Mouse (Mus musculus) forebrain, embryonic 15.5 days (tissue): ENCODE results near the gene Ifnz. TPM values are rescaled to one million over a fixed set of nuclear protein-coding genes. Genes with fewer than 3 reads are reported as not detected.
A peak's percentile ranks its signal among the peaks of the same experiment; 100 is the strongest.
"Not testable (repeated sequence)": the region's sequence is repeated elsewhere in the genome, so short reads cannot be mapped to it uniquely, and the experiment has no call there.

Experiments
- ATAC-seq: fragments of 200-750 bp; cut with Nextera tagmentation; replicated peaks from 2 replicates; pipeline ENCODE4 v1.8.0; 2017; ENCODE audit warnings: mild to moderate bottlenecking, moderate TSS enrichment, moderate library complexity
- H3K27ac ChIP-seq: fragments of 300-500 bp; sonication (generic); replicated peaks from 2 replicates; pipeline ENCODE4 v1.5.1; 2015; ENCODE audit warnings: mild to moderate bottlenecking, inconsistent platforms
- H3K27me3 ChIP-seq: fragments of 300-500 bp; sonication (generic); 2 replicates; pipeline ENCODE4 v1.6.1; 2015; ENCODE audit warnings: inconsistent platforms
- H3K36me3 ChIP-seq: fragments of 300-500 bp; sonication (generic); 2 replicates; pipeline ENCODE4 v1.6.1; 2015; ENCODE audit warnings: mild to moderate bottlenecking, inconsistent platforms
- H3K4me1 ChIP-seq: fragments of 300-500 bp; sonication (generic); 2 replicates; pipeline ENCODE4 v1.6.1; 2015; ENCODE audit warnings: inconsistent platforms
- H3K4me2 ChIP-seq: fragments of 300-500 bp; sonication (generic); replicated peaks from 2 replicates; pipeline ENCODE4 v1.6.1; 2015; ENCODE audit warnings: mild to moderate bottlenecking, inconsistent platforms
- H3K4me3 ChIP-seq: fragments of 300-500 bp; sonication (generic); 2 replicates; pipeline ENCODE4 v1.5.1; 2015; ENCODE audit warnings: mild to moderate bottlenecking, inconsistent platforms
- H3K9ac ChIP-seq: fragments of 300-500 bp; sonication (generic); replicated peaks from 2 replicates; pipeline ENCODE4 v1.6.1; 2015; ENCODE audit warnings: mild to moderate bottlenecking, inconsistent platforms
- H3K9me3 ChIP-seq: fragments of 300-500 bp; sonication (generic); 2 replicates; pipeline ENCODE4 v1.6.1; 2016; ENCODE audit warnings: inconsistent platforms
- WGBS: fragments of 180-500 bp; shearing (Covaris S2); methylation state at CpG from one replicate; pipeline ENCODE4 v1.1.7; 2015; ENCODE audit warnings: mixed read lengths; 5-methylcytosine and 5-hydroxymethylcytosine counted together
- polyA plus RNA-seq: library from polyadenylated mRNA; unstranded; fragments of >200 nt; fragmentation: Nextera tagmentation; extraction: Ambion mirVana; gene quantifications from 2 replicates; pipeline ENCODE4 v1.2.1, GENCODE M21; 2015

The Ifnz gene
- polyA plus RNA-seq, 1 experiment from 2014 or later = 0.20 TPM

- WGBS = under 1% methylated on average over 24 of the region's 28 CpGs
- not testable (repeated sequence) for H3K27ac ChIP-seq, H3K27me3 ChIP-seq, H3K9me3 ChIP-seq, H3K36me3 ChIP-seq, ATAC-seq, H3K4me1 ChIP-seq
- Histone ChIP-seq H3K4me3 (peak overlapping the region; percentile 36), H3K9ac (0 out of 2 replicates have a peak overlapping the region, but pooled peaks have one; percentile 16), H3K4me2 (peak overlapping the region; percentile 63)
Observed at GRCm38 (mm10) chr4:88760431-88760830, 21.5 kb upstream of the Ifnz start.

GRCm38 (mm10) chr4:88761776-88762175 is 20.2 kb upstream of the Ifnz start:
- 64% methylated on average over 6 of the region's 8 CpGs for WGBS
- not testable (repeated sequence) for ATAC-seq, H3K4me1 ChIP-seq, H3K27ac ChIP-seq, H3K4me2 ChIP-seq, H3K36me3 ChIP-seq, H3K4me3 ChIP-seq, H3K9me3 ChIP-seq, H3K9ac ChIP-seq, H3K27me3 ChIP-seq

DNA sequence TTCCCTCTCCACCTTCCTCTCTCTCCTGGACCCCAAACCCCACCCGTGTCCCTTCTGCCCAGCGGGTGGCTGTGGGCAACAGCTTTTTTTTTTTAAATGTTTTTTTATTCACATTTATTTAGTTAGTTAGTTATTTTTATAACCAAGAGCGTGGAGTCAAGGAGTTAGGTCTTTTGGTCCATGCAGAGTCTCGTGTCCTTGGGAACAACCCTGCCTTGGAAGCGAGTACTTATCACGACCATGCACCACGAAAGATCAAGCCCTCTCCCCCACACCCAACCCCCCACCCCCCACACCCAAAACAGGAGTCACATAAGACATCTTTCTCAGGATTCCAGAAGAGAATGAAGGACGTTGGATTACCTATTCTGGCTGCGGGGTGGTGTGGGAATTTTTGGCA is 19.6 kb upstream of the Ifnz start:
- WGBS = 59% methylated on average over 9 of the region's 9 CpGs
- not testable (repeated sequence) for H3K4me3 ChIP-seq, ATAC-seq, H3K36me3 ChIP-seq, H3K27me3 ChIP-seq, H3K4me1 ChIP-seq, H3K27ac ChIP-seq, H3K9me3 ChIP-seq, H3K4me2 ChIP-seq, H3K9ac ChIP-seq

DNA sequence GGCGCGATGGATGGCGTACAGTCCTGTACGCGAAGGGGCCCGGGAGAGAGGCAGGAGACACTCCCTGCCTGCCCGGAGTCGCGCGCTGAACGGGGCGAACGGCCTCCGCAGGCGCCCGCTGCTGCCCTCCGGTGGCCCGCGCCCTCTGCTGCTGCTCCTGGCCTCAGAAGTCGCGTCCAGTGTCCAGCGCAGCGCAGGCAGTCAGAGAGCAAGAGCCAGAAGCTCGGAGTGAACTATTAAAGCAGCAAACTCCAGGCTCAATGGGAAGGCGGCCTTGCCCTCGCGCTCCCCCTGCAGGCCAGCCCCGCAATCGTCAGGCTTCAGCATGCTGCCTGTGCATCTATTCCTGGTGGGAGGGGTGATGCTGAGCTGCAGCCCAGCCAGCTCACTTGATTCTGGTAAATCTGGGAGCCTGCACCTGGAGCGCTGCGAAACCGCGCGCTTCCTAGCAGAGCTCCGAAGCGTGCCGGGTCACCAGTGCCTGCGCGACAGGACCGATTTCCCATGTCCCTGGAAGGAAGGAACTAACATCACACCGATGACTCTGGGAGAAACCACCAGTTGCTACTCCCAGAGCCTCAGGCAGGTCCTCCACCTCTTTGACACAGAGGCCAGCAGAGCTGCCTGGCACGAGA is 18.4 kb upstream of the Ifnz start:
- H3K9ac ChIP-seq = 0 out of 2 replicates have a peak overlapping the region, but pooled peaks have one; percentile 24
- not testable (repeated sequence) for H3K9me3 ChIP-seq, H3K4me1 ChIP-seq, H3K36me3 ChIP-seq, H3K27me3 ChIP-seq, H3K27ac ChIP-seq, ATAC-seq
- H3K4me3 ChIP-seq = peak overlapping the region; percentile 41
- WGBS = 2% methylated on average over 34 of the region's 42 CpGs
- H3K4me2 ChIP-seq = peak overlapping the region; percentile 63

DNA sequence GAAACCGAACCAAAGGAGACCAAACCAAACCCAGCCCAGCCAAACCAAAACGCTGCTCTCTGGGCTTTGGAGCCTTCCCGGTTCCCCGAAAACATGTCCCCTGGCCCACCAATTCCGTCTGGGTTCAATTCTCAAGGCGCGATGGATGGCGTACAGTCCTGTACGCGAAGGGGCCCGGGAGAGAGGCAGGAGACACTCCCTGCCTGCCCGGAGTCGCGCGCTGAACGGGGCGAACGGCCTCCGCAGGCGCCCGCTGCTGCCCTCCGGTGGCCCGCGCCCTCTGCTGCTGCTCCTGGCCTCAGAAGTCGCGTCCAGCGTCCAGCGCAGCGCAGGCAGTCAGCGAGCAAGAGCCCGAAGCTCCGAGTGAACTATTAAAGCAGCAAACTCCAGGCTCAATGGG is 8.4 kb upstream of the Ifnz start, which contains the start of gene Gm13290:
Gene Gm13290 (plus strand): TSS at position 301 of the 400 bp plus-strand sequence.
- ATAC-seq, H3K4me3 ChIP-seq, H3K27me3 ChIP-seq, H3K4me2 ChIP-seq, H3K36me3 ChIP-seq, H3K9me3 ChIP-seq, H3K9ac ChIP-seq, H3K4me1 ChIP-seq, H3K27ac ChIP-seq: not testable (repeated sequence)
- no CpG with 5 or more reads among the region's 32 CpGs for WGBS

DNA sequence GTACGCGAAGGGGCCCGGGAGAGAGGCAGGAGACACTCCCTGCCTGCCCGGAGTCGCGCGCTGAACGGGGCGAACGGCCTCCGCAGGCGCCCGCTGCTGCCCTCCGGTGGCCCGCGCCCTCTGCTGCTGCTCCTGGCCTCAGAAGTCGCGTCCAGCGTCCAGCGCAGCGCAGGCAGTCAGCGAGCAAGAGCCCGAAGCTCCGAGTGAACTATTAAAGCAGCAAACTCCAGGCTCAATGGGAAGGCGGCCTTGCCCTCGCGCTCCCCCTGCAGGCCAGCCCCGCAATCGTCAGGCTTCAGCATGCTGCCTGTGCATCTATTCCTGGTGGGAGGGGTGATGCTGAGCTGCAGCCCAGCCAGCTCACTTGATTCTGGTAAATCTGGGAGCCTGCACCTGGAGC is 5.3 kb upstream of the Ifnz start, which contains the start of gene Gm13289:
Gene Gm13289 (plus strand): TSS at position 301 of the 400 bp plus-strand sequence.
- H3K27me3 ChIP-seq, H3K9ac ChIP-seq, H3K36me3 ChIP-seq, H3K9me3 ChIP-seq, H3K4me1 ChIP-seq, H3K4me2 ChIP-seq, H3K4me3 ChIP-seq, ATAC-seq, H3K27ac ChIP-seq: not testable (repeated sequence)
- WGBS = no CpG with 5 or more reads among the region's 29 CpGs

DNA sequence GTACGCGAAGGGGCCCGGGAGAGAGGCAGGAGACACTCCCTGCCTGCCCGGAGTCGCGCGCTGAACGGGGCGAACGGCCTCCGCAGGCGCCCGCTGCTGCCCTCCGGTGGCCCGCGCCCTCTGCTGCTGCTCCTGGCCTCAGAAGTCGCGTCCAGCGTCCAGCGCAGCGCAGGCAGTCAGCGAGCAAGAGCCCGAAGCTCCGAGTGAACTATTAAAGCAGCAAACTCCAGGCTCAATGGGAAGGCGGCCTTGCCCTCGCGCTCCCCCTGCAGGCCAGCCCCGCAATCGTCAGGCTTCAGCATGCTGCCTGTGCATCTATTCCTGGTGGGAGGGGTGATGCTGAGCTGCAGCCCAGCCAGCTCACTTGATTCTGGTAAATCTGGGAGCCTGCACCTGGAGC is 2.4 kb upstream of the Ifnz start, which contains the start of gene Gm13272:
Gene Gm13272 (plus strand): TSS at position 301 of the 400 bp plus-strand sequence.
- ATAC-seq, H3K36me3 ChIP-seq, H3K27ac ChIP-seq: not testable (repeated sequence)

GRCm38 (mm10) chr4:88780320-88780719 is 1.6 kb upstream of the Ifnz start:
- not testable (repeated sequence) for H3K27ac ChIP-seq, H3K9ac ChIP-seq, ATAC-seq, H3K4me2 ChIP-seq, H3K27me3 ChIP-seq, H3K36me3 ChIP-seq, H3K9me3 ChIP-seq, H3K4me3 ChIP-seq, H3K4me1 ChIP-seq
- 47% methylated on average over 16 of the region's 18 CpGs for WGBS

More for the DNA sequence above, 2.4 kb upstream of the Ifnz start, which contains the start of gene Gm13272:
- not testable (repeated sequence) for H3K4me2 ChIP-seq, H3K4me1 ChIP-seq, H3K27me3 ChIP-seq, H3K4me3 ChIP-seq, H3K9me3 ChIP-seq, H3K9ac ChIP-seq
- no CpG with 5 or more reads among the region's 29 CpGs for WGBS

- not testable (repeated sequence) for H3K4me1 ChIP-seq, H3K9ac ChIP-seq, H3K9me3 ChIP-seq, H3K27me3 ChIP-seq, H3K36me3 ChIP-seq, H3K27ac ChIP-seq, ATAC-seq
- Histone ChIP-seq H3K4me2 (peak overlapping the region; percentile 40), H3K4me3 (peak overlapping the region; percentile 17; the same call in 1 of the 2 replicates)
- 0% methylated on average over 7 of the region's 31 CpGs for WGBS
Observed at GRCm38 (mm10) chr4:88782335-88782734, 404 bp downstream of the Ifnz start.

DNA sequence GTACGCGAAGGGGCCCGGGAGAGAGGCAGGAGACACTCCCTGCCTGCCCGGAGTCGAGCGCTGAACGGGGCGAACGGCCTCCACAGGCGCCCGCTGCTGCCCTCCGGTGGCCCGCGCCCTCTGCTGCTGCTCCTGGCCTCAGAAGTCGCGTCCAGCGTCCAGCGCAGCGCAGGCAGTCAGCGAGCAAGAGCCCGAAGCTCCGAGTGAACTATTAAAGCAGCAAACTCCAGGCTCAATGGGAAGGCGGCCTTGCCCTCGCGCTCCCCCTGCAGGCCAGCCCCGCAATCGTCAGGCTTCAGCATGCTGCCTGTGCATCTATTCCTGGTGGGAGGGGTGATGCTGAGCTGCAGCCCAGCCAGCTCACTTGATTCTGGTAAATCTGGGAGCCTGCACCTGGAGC is 3.5 kb downstream of the Ifnz start, which contains the start of gene Gm13276:
Gene Gm13276 (plus strand): TSS at position 301 of the 400 bp plus-strand sequence.
- not testable (repeated sequence) for H3K9ac ChIP-seq, ATAC-seq, H3K9me3 ChIP-seq, H3K4me3 ChIP-seq, H3K4me2 ChIP-seq, H3K27ac ChIP-seq, H3K27me3 ChIP-seq, H3K4me1 ChIP-seq, H3K36me3 ChIP-seq
- no CpG with 5 or more reads among the region's 27 CpGs for WGBS

GRCm38 (mm10) chr4:88788402-88788801 is 6.5 kb downstream of the Ifnz start, which contains the start of gene Gm13277:
Gene Gm13277, plus strand, starts transcription at chr4:88788632.
- H3K4me2 ChIP-seq, H3K36me3 ChIP-seq, H3K27ac ChIP-seq, H3K9me3 ChIP-seq, H3K27me3 ChIP-seq, H3K9ac ChIP-seq, H3K4me3 ChIP-seq, H3K4me1 ChIP-seq, ATAC-seq: not testable (repeated sequence)
- WGBS = 0% methylated on average over 7 of the region's 28 CpGs

DNA sequence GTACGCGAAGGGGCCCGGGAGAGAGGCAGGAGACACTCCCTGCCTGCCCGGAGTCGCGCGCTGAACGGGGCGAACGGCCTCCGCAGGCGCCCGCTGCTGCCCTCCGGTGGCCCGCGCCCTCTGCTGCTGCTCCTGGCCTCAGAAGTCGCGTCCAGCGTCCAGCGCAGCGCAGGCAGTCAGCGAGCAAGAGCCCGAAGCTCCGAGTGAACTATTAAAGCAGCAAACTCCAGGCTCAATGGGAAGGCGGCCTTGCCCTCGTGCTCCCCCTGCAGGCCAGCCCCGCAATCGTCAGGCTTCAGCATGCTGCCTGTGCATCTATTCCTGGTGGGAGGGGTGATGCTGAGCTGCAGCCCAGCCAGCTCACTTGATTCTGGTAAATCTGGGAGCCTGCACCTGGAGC is 9.3 kb downstream of the Ifnz start, which contains the start of gene Gm13278:
Gene Gm13278 (plus strand): TSS at position 301 of the 400 bp plus-strand sequence.
- H3K27ac ChIP-seq, H3K4me2 ChIP-seq, H3K4me1 ChIP-seq, H3K4me3 ChIP-seq, H3K9ac ChIP-seq, H3K36me3 ChIP-seq, H3K9me3 ChIP-seq, ATAC-seq, H3K27me3 ChIP-seq: not testable (repeated sequence)
- WGBS = no CpG with 5 or more reads among the region's 28 CpGs
